Mouse (Mus musculus) cerebral cortex, adult 2 months (tissue): Measurements from ENCODE around the gene Smg9.

Experiments used
- WGBS: fragments of 180-500 bp; shearing (Covaris S2); methylation state at CpG from one replicate; pipeline ENCODE4 v1.1.7; 2018; 5-methylcytosine and 5-hydroxymethylcytosine counted together

The Smg9 gene

DNA sequence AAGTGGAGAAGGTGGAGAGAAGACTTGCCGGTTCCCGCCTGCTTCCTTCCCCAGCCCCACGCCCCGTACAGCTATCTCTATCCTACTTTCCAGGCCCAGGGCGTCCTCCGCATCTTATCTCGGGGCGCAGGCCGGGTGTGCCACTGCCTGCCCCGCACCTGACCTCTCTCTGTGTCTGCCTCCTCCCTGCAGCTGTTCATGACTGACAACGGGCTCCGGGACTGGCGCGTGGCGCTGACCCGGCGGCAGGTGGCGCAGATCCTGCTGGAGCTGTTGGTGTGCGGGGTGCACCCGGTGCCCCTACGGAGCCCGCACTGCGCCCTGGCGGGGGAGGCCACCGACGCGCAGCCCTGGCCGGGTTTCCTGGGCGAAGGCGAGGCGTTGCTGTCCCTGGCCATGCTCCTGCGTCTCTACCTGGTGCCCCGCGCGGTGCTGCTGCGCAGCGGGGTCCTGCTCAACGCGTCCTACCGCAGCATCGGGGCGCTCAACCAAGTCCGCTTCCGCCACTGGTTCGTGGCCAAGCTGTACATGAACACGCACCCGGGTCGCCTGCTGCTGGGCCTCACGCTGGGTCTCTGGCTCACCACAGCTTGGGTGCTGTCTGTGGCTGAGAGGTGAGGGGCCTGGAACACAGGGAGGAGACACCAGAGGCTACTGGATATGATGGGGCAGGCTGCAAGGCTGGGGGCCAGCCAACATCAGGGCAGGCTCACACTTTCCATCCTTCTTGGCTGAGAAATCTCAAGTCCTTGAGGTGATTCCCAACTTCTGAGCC, 22.1 kb upstream of the Smg9 start:
- WGBS, result 20% methylated on average over 49 of the region's 49 CpGs

GRCm38 (mm10) chr7:24378049-24378701, 21.2 kb upstream of the Smg9 start:
- 71% methylated on average over 10 of the region's 10 CpGs for WGBS

GRCm38 (mm10) chr7:24379934-24380333, 19.5 kb upstream of the Smg9 start:
- WGBS, result 73% methylated on average over 7 of the region's 7 CpGs

DNA sequence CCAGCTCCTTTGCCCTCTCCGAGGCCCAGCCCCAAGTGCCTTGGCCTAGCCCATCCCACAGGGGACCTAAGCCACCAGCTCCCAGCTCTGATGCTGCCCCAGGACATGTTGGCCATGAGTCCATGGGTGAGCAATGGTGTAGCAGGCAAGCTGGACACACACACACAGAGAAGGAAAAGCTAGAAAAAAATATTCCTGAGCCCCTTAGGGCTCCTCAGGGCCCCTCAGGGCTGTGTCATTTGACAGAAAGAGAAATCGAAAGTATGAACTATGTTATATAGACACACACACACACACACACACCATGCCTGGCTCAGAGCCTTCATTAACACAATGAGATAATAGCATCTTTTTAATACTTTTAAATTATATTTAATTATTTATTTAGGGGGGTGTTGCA, 19.0 kb upstream of the Smg9 start:
- 85% methylated on average over 2 of the region's 2 CpGs for WGBS

DNA sequence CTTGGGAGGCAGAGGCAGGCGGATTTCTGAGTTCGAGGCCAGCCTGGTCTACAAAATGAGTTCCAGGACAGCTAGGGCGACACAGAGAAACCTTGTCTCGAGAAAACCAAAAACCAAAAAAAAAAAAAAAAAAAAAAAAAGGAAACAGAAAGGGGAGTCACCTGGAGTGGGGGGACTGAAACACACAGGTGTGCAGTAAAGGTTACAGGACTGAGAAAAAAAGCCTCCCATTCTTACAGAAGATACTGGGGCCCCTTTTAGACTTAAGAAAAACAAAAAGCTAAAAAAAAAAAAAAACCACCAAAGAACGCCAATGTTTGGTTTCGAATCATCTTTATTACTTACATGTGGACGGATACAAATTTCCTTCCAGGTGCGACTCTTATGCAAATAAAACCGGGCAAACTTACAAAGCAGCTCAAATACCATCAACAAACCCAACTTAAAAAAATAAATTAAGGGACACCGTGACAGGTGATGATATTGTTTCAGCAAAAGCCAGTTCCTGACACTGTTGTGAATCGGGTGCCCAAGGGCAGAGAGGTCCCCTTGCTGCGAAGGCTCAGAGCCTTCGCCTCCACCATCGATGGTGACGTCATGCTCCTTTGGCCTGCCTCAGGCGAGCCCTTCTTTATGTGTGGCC, 16.6 kb upstream of the Smg9 start:
- 83% methylated on average over 16 of the region's 16 CpGs for WGBS

GRCm38 (mm10) chr7:24384070-24384469, 15.3 kb upstream of the Smg9 start:
- 71% methylated on average over 6 of the region's 6 CpGs for WGBS

DNA sequence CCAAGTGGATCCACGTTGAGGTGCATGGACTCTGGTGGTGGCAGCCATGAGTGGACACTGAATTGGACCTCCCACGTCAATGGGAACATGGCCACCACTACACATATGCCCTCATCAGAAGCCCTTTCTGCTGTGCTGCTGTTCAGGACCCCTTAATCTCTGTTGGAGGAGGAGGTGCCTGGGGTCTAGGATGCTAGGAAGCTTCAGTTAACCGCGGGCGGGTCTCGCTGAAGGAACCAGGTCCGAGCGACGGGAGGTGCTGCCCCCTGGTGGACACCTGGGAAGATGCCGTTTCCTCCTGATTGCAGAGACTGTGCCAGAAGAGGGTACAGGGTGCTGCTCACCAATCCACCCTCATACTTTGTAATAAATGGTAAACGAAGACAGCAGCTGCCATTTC, 14.6 kb upstream of the Smg9 start:
- WGBS, result 6% methylated on average over 11 of the region's 11 CpGs

GRCm38 (mm10) chr7:24387059-24387556, 12.3 kb upstream of the Smg9 start:
- WGBS, result 74% methylated on average over 10 of the region's 10 CpGs

GRCm38 (mm10) chr7:24389516-24390187, 9.8 kb upstream of the Smg9 start:
- 60% methylated on average over 13 of the region's 13 CpGs for WGBS

DNA sequence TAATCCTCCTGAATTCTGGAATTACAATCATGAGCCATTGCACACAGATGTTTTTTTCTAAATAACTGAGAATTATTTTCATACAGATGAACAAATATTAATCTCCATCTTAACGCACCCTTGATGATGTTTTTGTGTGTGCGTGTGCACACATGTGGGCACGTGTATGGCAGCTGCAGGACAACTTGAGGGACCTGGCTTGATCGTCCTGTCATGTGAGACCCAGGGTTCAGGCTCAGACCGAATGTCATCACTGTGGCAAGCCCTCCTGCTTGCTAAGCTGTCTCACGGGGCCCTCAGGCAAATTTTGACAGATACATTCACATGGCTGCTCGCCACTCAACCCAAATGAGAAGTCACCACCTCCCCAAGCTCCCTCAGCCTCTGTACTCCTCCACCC, 8.9 kb upstream of the Smg9 start:
- 72% methylated on average over 7 of the region's 7 CpGs for WGBS

DNA sequence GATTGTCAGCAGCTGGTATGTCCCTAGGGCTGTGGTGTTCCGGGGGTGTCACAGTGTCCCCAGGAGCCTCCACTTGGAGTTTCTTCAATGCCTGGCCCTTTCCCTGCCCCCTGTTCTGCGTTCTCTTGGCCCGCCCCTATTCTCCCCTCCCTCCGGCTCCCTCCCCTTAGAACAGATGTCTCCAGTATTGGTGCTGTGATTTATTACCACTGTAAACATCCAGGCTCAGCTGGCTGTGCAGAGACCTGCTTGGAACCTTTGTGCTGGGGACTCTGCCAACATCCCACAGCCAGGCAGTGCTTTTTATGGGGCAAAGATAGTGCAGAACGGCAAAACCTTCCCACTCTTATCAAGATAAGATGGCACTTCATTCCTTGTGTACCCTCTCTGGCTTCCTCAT, 8.3 kb upstream of the Smg9 start:
- WGBS, result 38% methylated on average over 5 of the region's 5 CpGs

DNA sequence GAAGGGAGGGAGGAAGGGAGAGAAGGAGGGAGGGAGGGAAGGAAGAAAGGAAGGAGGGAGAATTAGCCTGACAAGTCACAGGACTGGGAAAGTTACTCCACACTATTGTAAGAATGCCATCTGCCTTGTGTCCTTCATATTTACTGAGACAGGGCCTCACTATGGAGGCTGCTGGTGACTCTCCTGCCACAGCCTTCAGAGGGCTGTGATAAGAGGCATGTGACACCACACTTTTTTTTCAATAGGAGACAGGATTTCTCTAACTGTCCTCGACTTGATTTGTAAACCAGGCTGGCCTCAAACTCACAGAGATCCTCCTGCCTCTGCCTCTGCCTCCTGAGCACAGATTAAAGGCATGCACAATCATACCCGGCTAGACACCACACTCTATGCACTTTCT, 7.7 kb upstream of the Smg9 start:
- 76% methylated on average over 2 of the region's 2 CpGs for WGBS

- WGBS, result 95% methylated on average over 3 of the region's 3 CpGs
Measured at GRCm38 (mm10) chr7:24394054-24394453, 5.4 kb upstream of the Smg9 start.

- WGBS, result 82% methylated on average over 15 of the region's 15 CpGs
Measured at GRCm38 (mm10) chr7:24394475-24395161, 4.8 kb upstream of the Smg9 start.

GRCm38 (mm10) chr7:24396832-24397231, 2.6 kb upstream of the Smg9 start:
- WGBS, result 80% methylated on average over 11 of the region's 11 CpGs

DNA sequence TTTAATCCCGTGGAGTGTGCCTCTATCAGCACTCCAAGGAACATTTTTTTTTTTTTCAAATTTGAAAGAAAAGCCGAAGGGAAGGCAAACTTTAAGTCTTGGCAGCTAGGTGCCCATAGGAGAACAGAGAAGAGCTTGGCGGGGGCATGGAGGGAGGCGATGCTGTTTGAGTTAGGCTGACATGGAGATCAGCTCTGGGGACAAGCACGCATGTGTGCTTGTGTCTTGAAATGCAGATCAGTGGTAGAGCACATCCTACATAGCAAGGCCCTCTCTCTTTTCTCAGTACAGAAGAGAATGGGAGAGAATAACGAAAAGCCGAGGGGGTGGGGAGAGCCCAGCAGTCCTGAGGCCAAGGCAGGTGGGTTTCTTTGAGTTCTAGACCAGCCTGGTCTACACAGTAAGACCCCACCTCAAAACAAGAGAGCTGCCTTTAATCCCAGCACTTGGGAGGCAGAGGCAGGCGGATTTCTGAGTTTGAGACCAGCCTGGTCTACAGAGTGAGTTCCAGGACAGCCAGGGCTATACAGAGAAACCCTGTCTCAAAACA, 980 bp upstream of the Smg9 start:
- 91% methylated on average over 8 of the region's 8 CpGs for WGBS

DNA sequence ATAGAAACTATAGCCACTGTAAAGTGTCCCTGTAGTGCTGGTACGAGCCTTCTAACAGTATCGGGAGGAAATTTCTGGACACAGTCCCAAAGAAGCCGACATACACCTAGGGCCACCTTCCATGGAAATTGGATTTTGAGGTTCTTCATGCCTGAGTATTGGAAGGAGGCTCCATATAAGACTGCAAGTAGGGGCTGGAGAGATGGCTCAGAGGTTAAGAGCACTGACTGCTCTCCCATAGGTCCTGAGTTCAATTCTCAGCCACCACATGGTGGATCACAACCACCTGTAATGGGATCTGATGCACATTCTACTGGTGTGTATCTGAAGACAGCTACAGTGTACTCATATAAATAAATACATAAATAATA, 648 bp downstream of the Smg9 start:
- 4% methylated on average over 3 of the region's 3 CpGs for WGBS

- 86% methylated on average over 4 of the region's 4 CpGs for WGBS
Measured at GRCm38 (mm10) chr7:24400489-24400888, 1.1 kb downstream of the Smg9 start.

DNA sequence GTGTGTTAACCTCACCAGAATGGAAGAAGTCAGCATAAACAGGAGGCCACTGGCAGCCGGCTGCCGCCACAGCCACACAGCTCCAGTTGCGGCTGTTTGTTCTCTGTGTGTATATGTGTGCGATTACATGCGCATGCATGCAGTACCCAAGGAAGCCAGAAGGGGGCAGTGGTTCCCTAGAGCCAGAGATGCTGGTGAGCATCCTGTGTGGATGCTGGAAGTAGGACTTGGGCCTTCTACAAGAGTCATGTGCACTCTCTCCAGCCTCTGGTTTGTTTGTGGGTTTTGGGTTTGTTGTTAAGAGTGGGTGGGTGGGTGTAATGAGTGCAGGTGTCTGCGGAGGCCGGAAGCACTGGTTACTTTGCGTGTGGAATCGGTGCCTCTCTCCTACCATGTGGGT, 3.4 kb downstream of the Smg9 start:
- WGBS, result 97% methylated on average over 9 of the region's 9 CpGs

DNA sequence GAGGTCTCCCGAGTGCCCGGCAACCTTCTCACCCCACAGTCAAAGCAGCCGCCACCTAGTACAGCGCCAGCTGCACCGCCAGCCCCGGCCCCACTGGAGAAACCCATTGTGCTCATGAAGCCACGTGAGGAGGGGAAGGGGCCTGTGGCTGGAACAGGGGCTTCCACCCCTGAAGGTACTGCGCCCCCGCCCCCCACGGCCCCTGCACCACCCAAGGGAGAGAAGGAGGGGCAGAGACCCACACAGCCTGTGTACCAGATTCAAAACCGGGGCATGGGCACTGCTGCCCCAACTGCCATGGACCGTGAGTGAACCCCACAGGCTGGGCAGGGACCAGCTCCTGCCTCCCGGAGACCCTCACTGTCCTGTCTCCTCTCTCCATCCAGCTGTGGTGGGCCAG, 6.2 kb downstream of the Smg9 start:
- WGBS, result 91% methylated on average over 13 of the region's 13 CpGs
